Mouse (Mus musculus) erythroblast, embryonic 14.5 days (primary cell): ENCODE data around the gene Nfkbid.

Experiments used
- GATA1 ChIP-seq: IDR thresholded peaks from 2 replicates; pipeline ENCODE4 v1.6.1; 2012; ENCODE audit warnings: low read length, inconsistent platforms, mixed read lengths
- TAL1 ChIP-seq: IDR thresholded peaks from 3 replicates; pipeline ENCODE4 v1.6.1; 2012; ENCODE audit warnings: low read length, inconsistent platforms, mixed read lengths

DNA sequence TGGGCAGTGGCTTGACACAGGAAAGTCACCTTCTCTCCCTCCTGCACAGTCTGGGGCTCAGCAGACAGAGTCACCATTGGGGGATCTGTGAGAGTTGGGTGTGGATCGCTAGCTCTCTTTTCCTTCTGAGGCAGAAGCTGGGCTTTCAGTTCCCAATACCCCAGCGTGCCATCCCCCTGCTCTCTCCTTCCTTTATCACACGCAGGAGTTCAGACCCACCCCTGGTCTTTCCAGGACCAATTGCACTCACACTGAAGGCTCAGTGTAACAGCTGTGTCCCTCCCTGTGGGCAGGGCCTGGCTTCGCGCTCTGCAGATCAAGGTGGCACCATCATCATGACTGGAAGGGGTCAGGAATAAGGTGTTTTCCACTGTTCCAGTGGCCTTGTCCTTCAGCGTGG, 32.7 kb downstream of the Nfkbid start:
- TF ChIP-seq GATA1 (no peak), TAL1 (no peak)
